Mouse (Mus musculus) liver, embryonic 12.5 days (tissue): ENCODE results near the gene Brca2. TPM values are rescaled to one million over a fixed set of nuclear protein-coding genes. Genes with fewer than 3 reads are reported as not detected.

Source experiments
- ATAC-seq: fragments of 200-750 bp; cut with Nextera tagmentation; 2 replicates; pipeline ENCODE4 v1.8.0; 2017; ENCODE audit warnings: moderate number of reproducible peaks, mild to moderate bottlenecking, moderate library complexity
- H3K27ac ChIP-seq: fragments of 300-500 bp; sonication (generic); 2 replicates; pipeline ENCODE4 v1.5.1; 2016; ENCODE audit warnings: mild to moderate bottlenecking
- H3K27me3 ChIP-seq: fragments of 300-500 bp; sonication (generic); replicated peaks from 2 replicates; pipeline ENCODE4 v1.6.1; 2016; ENCODE audit warnings: mild to moderate bottlenecking, moderate library complexity
- H3K36me3 ChIP-seq: fragments of 300-500 bp; sonication (generic); 2 replicates; pipeline ENCODE4 v1.6.1; 2016; ENCODE audit warnings: mild to moderate bottlenecking, moderate library complexity
- H3K4me1 ChIP-seq: fragments of 300-500 bp; sonication (generic); 2 replicates; pipeline ENCODE4 v1.6.1; 2016
- H3K4me2 ChIP-seq: fragments of 300-500 bp; sonication (generic); 2 replicates; pipeline ENCODE4 v1.6.1; 2016; ENCODE audit warnings: mild to moderate bottlenecking, moderate library complexity
- H3K4me3 ChIP-seq: fragments of 300-500 bp; sonication (generic); 2 replicates; pipeline ENCODE4 v1.5.1; 2016; ENCODE audit warnings: mild to moderate bottlenecking, moderate library complexity
- H3K9ac ChIP-seq: fragments of 300-500 bp; sonication (generic); 2 replicates; pipeline ENCODE4 v1.6.1; 2016; ENCODE audit warnings: mild to moderate bottlenecking, moderate library complexity
- H3K9me3 ChIP-seq: fragments of 300-500 bp; sonication (generic); replicated peaks from 2 replicates; pipeline ENCODE4 v1.6.1; 2016; ENCODE audit warnings: mild to moderate bottlenecking, moderate library complexity
- WGBS: fragments of 180-500 bp; shearing (Covaris S2); methylation state at CpG from one replicate; pipeline ENCODE4 v1.1.7; 2016; ENCODE audit not compliant: insufficient replicate concordance; 5-methylcytosine and 5-hydroxymethylcytosine counted together
- polyA plus RNA-seq: library from polyadenylated mRNA; unstranded; fragments of >200 nt; fragmentation: Nextera tagmentation; extraction: Ambion mirVana; gene quantifications from 2 replicates; pipeline ENCODE4 v1.2.1, GENCODE M21; 2016

The Brca2 gene
- polyA plus RNA-seq, 1 experiment from 2014 or later = 26.8 TPM

- H3K9ac ChIP-seq = no peak overlapping the region
- no peak overlapping the region for H3K4me2 ChIP-seq
- H3K4me1 ChIP-seq = peaks cover 22% of the 10 kb centered on the region
- WGBS = 67% methylated on average over 1 of the region's 1 CpGs
- no peaks in the 10 kb centered on the region; the same call in 1 of the 2 replicates for H3K36me3 ChIP-seq
- H3K4me3 ChIP-seq = no peak overlapping the region
- no peak overlapping the region for H3K27ac ChIP-seq
- peaks cover 11% of the 10 kb centered on the region for H3K27me3 ChIP-seq
- ATAC-seq = no peak
- no peaks in the 10 kb centered on the region for H3K9me3 ChIP-seq
These were observed 2.9 kb upstream of the Brca2 start for GRCm38 (mm10) chr5:150519551-150519950.

GRCm38 (mm10) chr5:150522867-150523234 lies 421 bp downstream of the Brca2 start:
- H3K27ac ChIP-seq = peak overlapping the region; percentile 90
- H3K27me3 ChIP-seq = peaks cover 2% of the 10 kb centered on the region; the same call in 1 of the 2 replicates
- WGBS = 6% methylated on average over 11 of the region's 11 CpGs
- H3K9ac ChIP-seq = peak overlapping the region; percentile 92
- H3K4me3 ChIP-seq = peak overlapping the region; percentile 91
- H3K4me1 ChIP-seq = peaks cover 36% of the 10 kb centered on the region
- H3K9me3 ChIP-seq = no peaks in the 10 kb centered on the region
- peak; percentile 75 for ATAC-seq
- peak overlapping the region; percentile 67 for H3K4me2 ChIP-seq
- H3K36me3 ChIP-seq = peaks cover 12% of the 10 kb centered on the region

GRCm38 (mm10) chr5:150525239-150525638 lies 2.8 kb downstream of the Brca2 start:
- Histone ChIP-seq H3K4me3 (no peak overlapping the region), H3K9ac (no peak overlapping the region), H3K36me3 (peaks cover 22% of the 10 kb centered on the region), H3K4me1 (peaks cover 47% of the 10 kb centered on the region), H3K27ac (no peak overlapping the region), H3K27me3 (no peaks in the 10 kb centered on the region), H3K9me3 (no peaks in the 10 kb centered on the region), H3K4me2 (no peak overlapping the region)
- WGBS = 65% methylated on average over 2 of the region's 2 CpGs
- ATAC-seq = no peak

GRCm38 (mm10) chr5:150541302-150541701 lies 18.9 kb downstream of the Brca2 start:
- WGBS = 84% methylated on average over 1 of the region's 1 CpGs
- Histone ChIP-seq H3K27ac (no peak overlapping the region), H3K36me3 (peaks cover 41% of the 10 kb centered on the region), H3K4me1 (no peaks in the 10 kb centered on the region), H3K9me3 (peaks cover 22% of the 10 kb centered on the region), H3K4me3 (no peak overlapping the region), H3K27me3 (no peaks in the 10 kb centered on the region), H3K9ac (no peak overlapping the region), H3K4me2 (no peak overlapping the region)
- ATAC-seq = no peak

- no peak overlapping the region for H3K4me3 ChIP-seq
- WGBS = 87% methylated on average over 2 of the region's 2 CpGs
- no peak overlapping the region for H3K4me2 ChIP-seq
- peaks cover 22% of the 10 kb centered on the region for H3K9me3 ChIP-seq
- ATAC-seq = no peak
- H3K27ac ChIP-seq = no peak overlapping the region
- no peaks in the 10 kb centered on the region for H3K4me1 ChIP-seq
- no peak overlapping the region for H3K9ac ChIP-seq
- H3K27me3 ChIP-seq = no peaks in the 10 kb centered on the region
- H3K36me3 ChIP-seq = peaks cover 24% of the 10 kb centered on the region
These were observed 20.8 kb downstream of the Brca2 start for GRCm38 (mm10) chr5:150543184-150543583.

GRCm38 (mm10) chr5:150551637-150552036 lies 29.2 kb downstream of the Brca2 start:
- no peak for ATAC-seq
- peaks cover 75% of the 10 kb centered on the region for H3K36me3 ChIP-seq

GRCm38 (mm10) chr5:150559519-150560103 lies 37.2 kb downstream of the Brca2 start:
- Histone ChIP-seq H3K27me3 (no peaks in the 10 kb centered on the region), H3K9ac (no peak overlapping the region), H3K4me3 (no peak overlapping the region), H3K27ac (no peak overlapping the region), H3K9me3 (no peaks in the 10 kb centered on the region), H3K4me1 (peaks cover 3% of the 10 kb centered on the region; the same call in 1 of the 2 replicates), H3K36me3 (peaks cover 93% of the 10 kb centered on the region), H3K4me2 (no peak overlapping the region)
- ATAC-seq = no peak
- 86% methylated on average over 6 of the region's 6 CpGs for WGBS

More at GRCm38 (mm10) chr5:150551637-150552036, 29.2 kb downstream of the Brca2 start:
- Histone ChIP-seq H3K27me3 (no peaks in the 10 kb centered on the region), H3K9ac (no peak overlapping the region), H3K4me3 (no peak overlapping the region), H3K27ac (no peak overlapping the region), H3K9me3 (no peaks in the 10 kb centered on the region), H3K4me2 (no peak overlapping the region), H3K4me1 (no peaks in the 10 kb centered on the region)
- 70% methylated on average over 3 of the region's 3 CpGs for WGBS

GRCm38 (mm10) chr5:150560851-150561250 lies 38.4 kb downstream of the Brca2 start:
- peaks cover 3% of the 10 kb centered on the region; the same call in 1 of the 2 replicates for H3K4me1 ChIP-seq
- 94% methylated on average over 5 of the region's 5 CpGs for WGBS
- no peak overlapping the region for H3K4me2 ChIP-seq
- H3K36me3 ChIP-seq = peaks cover 91% of the 10 kb centered on the region
- no peak overlapping the region for H3K27ac ChIP-seq
- ATAC-seq = no peak
- H3K9me3 ChIP-seq = no peaks in the 10 kb centered on the region
- no peak overlapping the region for H3K4me3 ChIP-seq
- H3K27me3 ChIP-seq = no peaks in the 10 kb centered on the region
- no peak overlapping the region for H3K9ac ChIP-seq

GRCm38 (mm10) chr5:150561376-150561775 lies 38.9 kb downstream of the Brca2 start:
- Histone ChIP-seq H3K9ac (no peak overlapping the region), H3K27me3 (no peaks in the 10 kb centered on the region), H3K9me3 (no peaks in the 10 kb centered on the region), H3K27ac (no peak overlapping the region), H3K4me3 (no peak overlapping the region), H3K4me1 (peaks cover 3% of the 10 kb centered on the region; the same call in 1 of the 2 replicates), H3K4me2 (no peak overlapping the region), H3K36me3 (peaks cover 95% of the 10 kb centered on the region)
- no peak for ATAC-seq

GRCm38 (mm10) chr5:150561783-150562182 lies 39.4 kb downstream of the Brca2 start:
- peaks cover 3% of the 10 kb centered on the region; the same call in 1 of the 2 replicates for H3K4me1 ChIP-seq
- no peak overlapping the region for H3K27ac ChIP-seq
- H3K4me3 ChIP-seq = no peak overlapping the region
- no peak for ATAC-seq
- H3K36me3 ChIP-seq = peaks cover 97% of the 10 kb centered on the region
- H3K27me3 ChIP-seq = no peaks in the 10 kb centered on the region
- H3K9ac ChIP-seq = no peak overlapping the region
- H3K9me3 ChIP-seq = no peaks in the 10 kb centered on the region
- WGBS = 76% methylated on average over 5 of the region's 5 CpGs
- H3K4me2 ChIP-seq = no peak overlapping the region

GRCm38 (mm10) chr5:150564426-150564825 lies 42.0 kb downstream of the Brca2 start:
- Histone ChIP-seq H3K27ac (no peak overlapping the region), H3K9me3 (no peaks in the 10 kb centered on the region), H3K4me2 (no peak overlapping the region), H3K9ac (no peak overlapping the region), H3K4me3 (no peak overlapping the region), H3K27me3 (no peaks in the 10 kb centered on the region), H3K4me1 (peaks cover 3% of the 10 kb centered on the region; the same call in 1 of the 2 replicates), H3K36me3 (peaks cover 94% of the 10 kb centered on the region)
- WGBS = 90% methylated on average over 6 of the region's 6 CpGs
- ATAC-seq = no peak

- Histone ChIP-seq H3K4me1 (peaks cover 3% of the 10 kb centered on the region; the same call in 1 of the 2 replicates), H3K27me3 (no peaks in the 10 kb centered on the region), H3K9me3 (no peaks in the 10 kb centered on the region), H3K9ac (no peak overlapping the region), H3K36me3 (peaks cover 94% of the 10 kb centered on the region), H3K4me2 (no peak overlapping the region), H3K27ac (no peak overlapping the region), H3K4me3 (no peak overlapping the region)
- 67% methylated on average over 3 of the region's 3 CpGs for WGBS
- no peak for ATAC-seq
These were observed 43.8 kb downstream of the Brca2 start for GRCm38 (mm10) chr5:150566226-150566625.

GRCm38 (mm10) chr5:150566971-150567370 lies 44.5 kb downstream of the Brca2 start:
- Histone ChIP-seq H3K4me1 (no peaks in the 10 kb centered on the region), H3K27me3 (no peaks in the 10 kb centered on the region), H3K27ac (no peak overlapping the region), H3K9ac (no peak overlapping the region), H3K4me2 (no peak overlapping the region), H3K36me3 (peaks cover 92% of the 10 kb centered on the region), H3K4me3 (no peak overlapping the region), H3K9me3 (no peaks in the 10 kb centered on the region)
- WGBS = 93% methylated on average over 5 of the region's 5 CpGs
- ATAC-seq = no peak
